Mouse (Mus musculus): Measurements from ENCODE around the gene Angptl4.
"Not testable (repeated sequence)": the region's sequence is repeated elsewhere in the genome, so short reads cannot be mapped to it uniquely, and the experiment has no call there.

Angptl4 gene

DNA sequence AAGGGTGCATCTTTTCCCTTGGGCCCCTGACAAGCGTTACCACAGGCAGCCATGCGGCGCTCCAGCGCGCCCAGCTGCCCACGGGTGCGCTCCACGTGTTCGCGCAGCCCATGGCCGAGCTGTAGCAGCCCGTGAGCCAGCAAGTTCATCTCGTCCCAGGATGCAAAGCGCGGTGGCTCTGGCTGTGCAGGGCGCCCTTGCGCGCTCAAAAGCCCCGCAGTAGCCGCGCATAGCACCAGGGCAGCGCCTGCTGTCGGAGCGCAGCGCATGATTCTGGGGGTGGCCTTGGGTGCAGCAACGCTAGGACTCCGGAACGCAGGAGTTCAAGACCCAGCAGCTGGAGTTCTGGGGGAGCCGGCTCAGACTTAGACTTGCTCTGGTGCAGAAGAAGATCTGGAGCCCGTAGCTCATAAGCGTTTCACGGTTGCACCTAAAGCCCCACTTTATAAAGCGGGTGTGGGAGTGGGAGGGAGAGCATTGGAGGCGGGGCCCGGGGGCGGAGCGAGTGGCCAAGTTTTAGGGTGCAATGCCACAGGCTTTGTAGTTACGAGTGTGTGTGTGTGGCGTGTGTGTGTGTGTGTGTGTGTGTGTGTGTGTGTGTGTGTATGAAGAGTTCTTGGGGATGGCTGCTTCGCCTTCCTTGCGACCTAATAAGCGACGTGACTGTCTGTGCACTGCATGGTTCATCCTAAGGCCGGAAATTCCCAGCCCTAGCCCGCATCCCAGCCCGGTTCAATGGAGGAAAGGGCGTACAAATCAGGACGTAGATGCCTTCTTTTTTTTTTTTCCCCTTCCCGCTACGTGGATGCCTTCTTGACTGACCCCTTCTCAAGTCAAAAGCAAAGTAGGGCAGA, at the start of gene Angptl4:
Gene Angptl4, minus strand, starts transcription at position 707 of the 854 bp plus-strand sequence.
- peak; percentile 25 for DNase-seq (ENCODE audit: low spot score)

DNA sequence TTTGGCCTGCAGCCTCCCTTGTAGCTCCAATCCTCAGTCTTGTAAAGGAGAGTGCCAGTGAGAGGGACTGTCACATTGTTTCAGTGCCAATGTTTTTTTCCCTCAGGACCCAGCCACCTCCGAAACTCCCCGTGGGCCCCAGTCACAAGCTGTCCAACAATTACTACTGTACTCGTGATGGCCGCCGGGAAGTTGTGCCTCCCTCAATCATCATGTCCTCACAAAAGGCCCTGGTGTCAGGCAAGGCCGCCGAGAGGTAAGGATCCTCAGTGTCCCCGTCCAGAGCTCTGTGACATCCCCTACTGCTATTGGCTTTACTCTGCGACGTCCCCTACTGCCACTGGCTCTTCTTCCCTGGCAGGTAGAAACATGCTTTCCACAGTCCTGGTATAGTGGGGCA, 47.9 kb upstream of the Angptl4 start:
- DNase-seq (ENCODE audit: low spot score) = no peak

DNA sequence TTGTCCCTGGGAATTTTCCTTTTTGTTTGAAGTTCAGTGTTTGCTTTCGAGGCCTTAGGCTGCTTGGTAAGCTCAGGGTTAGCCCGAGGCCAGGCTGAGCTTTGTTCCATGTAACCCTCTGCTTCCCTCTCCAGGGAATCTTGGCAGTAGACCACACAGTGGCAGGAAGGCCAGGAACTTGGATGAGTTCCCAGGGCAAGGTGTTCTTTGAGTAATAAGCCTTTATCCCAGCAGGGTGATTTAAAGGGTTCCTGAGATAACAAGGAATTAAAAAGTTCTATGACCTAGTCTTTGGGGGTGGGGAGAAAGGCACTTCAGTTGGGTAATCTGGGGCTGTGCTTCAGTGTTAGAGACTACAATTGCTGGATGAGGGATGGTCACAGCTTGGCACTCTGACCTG, 47.3 kb upstream of the Angptl4 start:
- no peak for DNase-seq (ENCODE audit: low spot score)

DNA sequence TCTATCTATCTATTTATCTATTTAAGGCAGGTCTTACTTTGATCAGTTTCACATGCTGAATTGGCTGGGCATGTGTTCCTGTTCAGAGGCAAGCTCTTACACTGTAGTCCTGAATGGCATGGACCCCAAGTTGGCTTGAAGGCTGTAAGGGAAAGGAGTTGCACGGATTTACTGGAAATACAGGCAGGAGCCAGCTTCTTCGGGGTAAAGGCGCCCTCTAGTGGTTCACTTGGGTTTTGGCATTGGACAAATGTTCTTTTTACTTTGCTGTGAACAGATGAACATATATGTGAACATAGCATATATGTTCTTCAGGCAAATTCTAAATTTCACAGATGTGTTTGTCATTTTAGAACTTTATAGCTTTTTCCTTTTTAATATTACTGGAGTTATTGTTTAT, 45.2 kb upstream of the Angptl4 start:
- peak; percentile 51 for DNase-seq (ENCODE audit: low spot score)

DNA sequence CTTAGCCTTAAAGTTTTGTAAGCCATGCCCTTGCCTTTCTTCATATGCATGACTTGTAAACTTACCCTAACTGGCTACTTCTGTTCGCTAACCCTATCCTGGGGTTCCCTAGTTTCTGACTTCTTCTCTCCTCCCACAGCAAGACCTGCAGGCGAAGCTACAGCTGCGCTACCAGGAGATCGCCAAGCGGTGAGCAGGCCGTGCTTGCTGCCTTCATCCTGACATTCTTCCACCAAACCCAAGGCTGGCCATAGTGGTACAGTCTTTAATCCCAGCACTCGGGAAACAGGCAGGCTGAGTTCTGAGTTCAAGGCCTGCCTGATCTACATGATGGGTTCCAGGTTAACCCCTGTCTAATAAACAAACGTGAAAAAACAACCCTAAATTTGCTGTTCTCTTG, 43.8 kb upstream of the Angptl4 start:
- DNase-seq (ENCODE audit: low spot score) = no peak

DNA sequence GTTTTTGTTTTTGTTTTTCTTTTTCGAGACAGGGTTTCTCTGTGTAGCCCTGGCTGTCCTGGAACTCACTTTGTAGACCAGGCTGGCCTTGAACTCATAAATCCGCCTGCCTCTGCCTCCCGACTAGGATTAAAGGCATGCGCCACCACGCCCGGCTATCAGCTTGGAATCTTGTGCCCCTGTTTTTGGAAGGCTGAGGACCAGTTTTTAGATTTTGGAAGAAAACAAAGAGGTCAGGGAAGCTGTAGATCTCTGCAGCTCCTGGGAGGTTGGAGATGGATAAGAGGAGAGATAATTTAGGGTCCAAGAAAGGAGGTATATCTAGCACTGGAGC, 43.3 kb upstream of the Angptl4 start:
- DNase-seq (ENCODE audit: low spot score) = not testable (repeated sequence)

DNA sequence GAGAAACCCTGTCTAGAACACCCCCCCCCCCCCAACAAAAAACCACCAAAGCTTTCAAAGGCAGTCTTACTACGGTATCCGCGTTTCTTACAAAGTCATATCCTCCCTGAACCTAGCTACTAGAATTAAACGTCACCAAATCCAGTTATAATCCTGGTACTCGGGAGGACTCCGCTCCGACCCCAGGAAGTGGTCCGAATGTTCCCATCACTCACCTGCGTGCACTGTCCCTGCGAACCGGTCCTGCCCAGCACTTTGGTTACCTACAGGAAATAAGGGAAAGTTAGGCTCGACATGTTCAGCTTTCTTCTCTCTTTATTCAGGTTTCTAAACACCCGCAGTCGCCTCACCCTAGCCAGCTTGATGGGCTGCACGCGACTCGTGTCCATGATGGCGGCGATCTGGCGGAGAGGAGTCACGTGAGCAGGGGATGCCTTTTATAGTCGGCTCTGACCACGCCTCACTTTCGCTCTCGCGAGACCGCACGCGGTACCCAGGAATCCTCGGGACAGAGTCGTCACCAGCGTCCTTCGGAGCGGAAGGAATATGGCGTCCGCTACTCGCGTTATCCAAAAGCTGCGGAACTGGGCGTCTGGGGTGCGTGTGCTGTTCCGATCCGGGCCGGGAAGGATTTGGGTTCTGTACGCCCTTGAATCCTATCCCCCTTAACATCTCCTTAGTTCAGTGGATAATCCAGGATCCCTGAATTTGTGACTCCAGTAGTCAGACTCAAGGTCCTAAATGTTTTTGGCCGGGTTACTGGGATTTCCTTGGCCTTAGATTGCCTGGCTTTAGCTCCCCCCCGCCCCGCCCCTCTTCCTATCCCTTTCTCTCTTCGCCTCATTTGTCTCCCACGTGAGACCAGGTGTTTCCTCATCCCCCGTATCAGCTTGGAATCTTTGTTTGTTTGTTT, 42.7 kb upstream of the Angptl4 start, which contains the start of the genes Rps28 and Ndufa7:
Gene Rps28, minus strand, starts transcription at position 479 of the 913 bp plus-strand sequence.
Gene Ndufa7, plus strand, starts transcription at position 489 of the 913 bp plus-strand sequence.
- peak; percentile 95 for DNase-seq (ENCODE audit: low spot score)

DNA sequence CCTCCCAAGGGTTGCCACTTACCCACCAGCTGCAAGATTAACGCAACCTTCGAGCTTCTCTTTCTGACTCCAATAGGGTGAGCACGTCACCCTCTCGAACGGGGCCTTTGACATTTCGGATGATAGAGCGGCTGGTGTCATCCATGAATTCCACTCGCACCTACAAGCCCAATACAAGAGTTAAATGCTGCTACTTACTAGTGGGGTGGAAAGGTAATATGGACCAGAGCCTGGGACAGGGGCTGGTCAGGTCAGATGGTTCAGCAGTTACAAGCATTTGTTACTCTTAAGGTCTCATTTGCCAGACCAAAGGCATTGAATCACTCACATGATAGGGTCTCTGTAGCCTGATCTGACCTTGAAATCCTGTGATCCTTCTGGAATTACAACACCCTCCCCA, 41.5 kb upstream of the Angptl4 start:
- DNase-seq (ENCODE audit: low spot score) = not testable (repeated sequence)

DNA sequence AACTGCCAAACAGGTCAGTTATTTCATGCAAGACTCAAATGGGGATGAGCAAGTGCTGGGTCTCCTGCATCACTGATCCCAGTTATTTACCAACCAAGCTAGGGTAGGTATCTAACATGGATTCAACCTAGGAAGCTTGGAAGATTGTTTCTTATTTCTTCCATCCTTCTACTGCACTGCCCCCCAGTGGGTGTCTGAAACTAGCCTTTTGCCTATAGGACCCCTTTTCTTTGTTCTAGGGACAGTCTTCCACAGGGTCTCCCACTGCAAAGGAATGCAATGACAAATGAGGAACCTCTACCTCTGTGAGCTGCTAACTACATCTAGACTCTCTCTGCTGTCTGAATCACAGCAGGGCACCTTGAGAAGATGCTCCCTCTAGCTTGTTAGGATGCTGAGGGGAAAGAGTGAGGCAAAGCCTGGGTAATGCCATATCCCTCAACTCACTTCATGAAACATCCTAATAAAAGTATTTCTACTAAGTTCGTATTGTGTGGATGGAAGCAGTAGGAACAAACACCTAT, 40.9 kb upstream of the Angptl4 start:
- no peak for DNase-seq (ENCODE audit: low spot score)

DNA sequence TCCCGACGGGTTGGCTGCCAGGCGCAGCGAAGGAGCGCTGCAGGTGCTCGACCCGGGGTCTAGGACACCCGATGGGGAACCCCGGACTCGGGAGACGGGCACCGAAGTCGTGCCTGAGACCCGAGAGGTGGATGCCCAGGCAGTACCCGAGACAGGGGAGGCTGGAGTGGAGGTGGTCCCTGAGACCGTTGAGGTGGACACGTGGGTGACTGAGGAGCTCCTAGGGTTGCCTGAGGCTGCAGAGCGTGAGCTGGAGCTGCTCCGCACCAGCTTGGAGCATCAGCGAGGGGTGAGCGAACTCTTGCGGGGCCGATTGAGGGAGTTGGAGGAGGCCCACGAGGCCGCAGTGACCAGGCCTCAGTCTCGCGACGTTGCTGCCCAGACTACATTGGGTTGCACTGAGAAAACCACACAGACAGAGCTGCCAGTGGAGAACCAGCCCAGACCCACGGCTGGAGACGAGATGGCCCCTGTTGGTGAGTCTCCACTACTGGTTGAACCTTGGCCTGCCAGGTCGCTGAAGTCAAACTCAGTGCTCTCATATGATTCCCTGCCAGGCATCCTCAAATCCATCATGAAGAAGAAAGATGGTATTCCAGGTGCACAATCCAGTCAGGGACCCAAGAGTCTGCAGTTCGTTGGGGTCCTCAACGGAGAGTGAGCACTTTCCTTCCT, 36.5 kb upstream of the Angptl4 start:
- no peak for DNase-seq (ENCODE audit: low spot score)

DNA sequence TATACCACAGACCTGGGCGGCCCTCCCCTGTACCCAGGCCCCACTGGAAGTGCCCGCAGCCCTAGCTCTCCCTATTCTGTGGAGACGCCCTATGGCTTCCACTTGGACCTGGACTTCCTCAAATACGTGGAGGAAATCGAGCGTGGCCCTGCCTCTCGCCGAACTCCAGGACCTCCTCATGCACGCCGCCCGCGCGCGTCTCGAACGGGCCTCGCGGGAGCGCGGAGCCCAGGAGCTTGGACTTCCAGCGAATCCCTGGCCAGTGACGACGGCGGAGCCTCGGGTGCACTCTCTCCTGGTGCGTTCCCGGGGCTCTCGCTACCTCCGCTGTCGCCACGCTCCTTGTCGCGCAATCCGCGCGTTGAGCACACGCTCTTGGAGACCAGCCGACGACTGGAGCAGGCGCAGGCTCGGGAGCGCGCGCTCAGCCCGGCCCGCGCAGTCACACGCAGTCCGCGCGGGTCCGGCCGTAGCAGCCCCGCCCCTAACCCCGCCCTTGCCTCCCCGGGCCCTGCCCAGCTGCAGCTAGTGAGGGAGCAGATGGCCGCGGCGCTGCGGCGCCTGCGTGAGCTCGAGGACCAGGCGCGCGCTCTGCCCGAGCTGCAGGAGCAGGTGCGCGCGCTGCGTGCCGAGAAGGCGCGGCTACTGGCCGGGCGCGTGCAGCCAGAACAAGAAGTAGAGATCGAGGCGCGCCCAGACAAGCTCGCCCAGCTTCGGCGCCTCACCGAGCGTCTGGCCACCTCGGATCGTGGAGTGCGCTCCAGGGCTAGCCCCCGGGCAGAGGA, 35.7 kb upstream of the Angptl4 start:
- peak; percentile 86 for DNase-seq (ENCODE audit: low spot score)

DNA sequence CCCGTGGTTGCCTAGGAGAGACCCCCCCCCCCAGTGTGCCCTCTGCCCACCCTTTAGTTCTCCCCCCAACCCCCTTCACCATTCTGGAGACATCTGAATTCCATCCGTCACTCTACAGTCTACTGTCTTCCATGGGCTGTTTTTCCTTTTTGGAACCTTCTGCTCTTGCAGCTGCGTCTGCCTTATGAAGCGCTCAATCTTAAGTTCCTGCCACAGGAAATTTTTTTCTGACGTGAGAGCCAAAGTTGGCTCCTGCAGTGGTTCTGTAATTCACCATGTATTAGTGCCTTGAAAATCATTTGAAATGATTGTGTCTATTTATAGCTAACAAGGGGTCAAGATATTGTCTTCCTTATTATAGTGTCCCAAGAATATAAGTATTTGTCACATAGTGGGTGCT, 35.0 kb upstream of the Angptl4 start:
- no peak for DNase-seq (ENCODE audit: low spot score)

DNA sequence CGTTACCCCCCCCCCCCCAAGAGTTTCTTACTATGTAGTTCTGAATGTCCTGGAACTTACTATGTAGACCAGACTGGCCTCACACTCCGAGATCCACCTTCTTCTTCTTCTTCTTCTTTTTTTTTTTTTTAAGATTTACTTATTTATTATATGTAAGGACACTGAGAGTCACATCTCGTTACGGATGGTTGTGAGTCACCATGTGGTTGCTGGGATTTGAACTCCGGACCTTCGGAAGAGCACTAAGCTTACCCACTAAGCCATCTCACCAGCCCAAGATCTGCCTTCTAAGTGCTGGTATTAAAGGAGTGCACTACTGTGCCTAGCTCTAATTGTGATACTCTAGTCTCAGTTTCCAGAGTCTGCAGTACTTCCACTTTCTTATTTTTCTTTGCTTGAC, 33.8 kb upstream of the Angptl4 start:
- no peak for DNase-seq (ENCODE audit: low spot score)

DNA sequence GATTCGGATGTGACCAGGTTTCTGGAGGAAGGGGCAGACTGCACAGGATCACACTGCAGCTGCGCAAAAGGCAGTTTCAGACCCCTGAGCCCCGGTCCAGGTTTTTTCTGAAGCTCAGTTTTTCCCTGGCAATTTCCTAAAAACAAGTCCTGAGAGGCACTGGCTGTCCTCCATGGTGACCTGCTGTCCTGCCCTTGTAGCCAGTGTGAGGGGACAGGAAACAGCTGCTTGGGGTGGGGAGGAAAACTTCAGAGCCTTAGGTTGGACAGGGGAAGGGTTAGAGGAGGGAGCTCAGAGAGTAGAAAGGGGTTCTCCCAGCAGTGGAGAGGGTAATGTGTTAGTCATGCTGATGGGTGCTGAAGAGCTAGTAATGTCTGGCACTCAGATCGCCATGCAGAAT, 31.4 kb upstream of the Angptl4 start:
- no peak for DNase-seq (ENCODE audit: low spot score)

DNA sequence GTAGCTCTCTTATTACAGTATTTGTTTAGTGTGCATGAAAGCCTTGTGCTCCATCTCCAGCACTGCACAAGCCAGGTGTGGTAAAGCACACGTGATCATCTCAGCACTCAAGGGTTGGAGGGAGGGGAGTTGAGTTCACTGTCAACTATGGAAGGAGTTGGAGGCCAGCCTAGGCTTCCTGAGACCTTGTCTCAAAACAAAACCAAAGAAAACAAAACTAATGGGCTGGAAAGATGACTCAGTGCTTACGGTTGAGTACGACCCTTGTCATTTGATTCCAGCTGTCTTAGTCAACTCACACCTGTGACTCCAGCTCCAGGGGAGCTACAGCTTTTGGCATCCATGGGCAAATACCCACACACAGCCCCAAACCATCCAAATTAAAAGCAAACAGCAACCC, 30.8 kb upstream of the Angptl4 start:
- DNase-seq (ENCODE audit: low spot score) = no peak

DNA sequence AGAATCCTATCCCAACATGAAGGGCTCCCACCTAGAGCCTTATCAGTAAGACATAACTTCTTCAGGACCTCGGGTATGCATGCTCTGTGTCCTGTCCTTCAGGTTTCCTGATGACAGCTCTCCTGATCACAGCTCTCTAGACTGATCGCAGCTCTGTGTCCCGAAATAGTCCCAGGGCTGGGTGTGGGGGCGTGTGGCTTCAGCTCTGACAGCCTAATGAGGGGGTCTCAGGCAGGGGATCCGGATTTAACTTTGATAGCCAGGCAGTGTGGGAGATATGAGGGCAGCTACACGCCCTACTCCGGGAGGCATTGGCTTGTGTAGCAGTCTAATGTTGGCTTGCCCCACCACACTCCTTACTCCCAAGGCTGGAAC, 29.5 kb upstream of the Angptl4 start:
- no peak for DNase-seq (ENCODE audit: low spot score)

DNA sequence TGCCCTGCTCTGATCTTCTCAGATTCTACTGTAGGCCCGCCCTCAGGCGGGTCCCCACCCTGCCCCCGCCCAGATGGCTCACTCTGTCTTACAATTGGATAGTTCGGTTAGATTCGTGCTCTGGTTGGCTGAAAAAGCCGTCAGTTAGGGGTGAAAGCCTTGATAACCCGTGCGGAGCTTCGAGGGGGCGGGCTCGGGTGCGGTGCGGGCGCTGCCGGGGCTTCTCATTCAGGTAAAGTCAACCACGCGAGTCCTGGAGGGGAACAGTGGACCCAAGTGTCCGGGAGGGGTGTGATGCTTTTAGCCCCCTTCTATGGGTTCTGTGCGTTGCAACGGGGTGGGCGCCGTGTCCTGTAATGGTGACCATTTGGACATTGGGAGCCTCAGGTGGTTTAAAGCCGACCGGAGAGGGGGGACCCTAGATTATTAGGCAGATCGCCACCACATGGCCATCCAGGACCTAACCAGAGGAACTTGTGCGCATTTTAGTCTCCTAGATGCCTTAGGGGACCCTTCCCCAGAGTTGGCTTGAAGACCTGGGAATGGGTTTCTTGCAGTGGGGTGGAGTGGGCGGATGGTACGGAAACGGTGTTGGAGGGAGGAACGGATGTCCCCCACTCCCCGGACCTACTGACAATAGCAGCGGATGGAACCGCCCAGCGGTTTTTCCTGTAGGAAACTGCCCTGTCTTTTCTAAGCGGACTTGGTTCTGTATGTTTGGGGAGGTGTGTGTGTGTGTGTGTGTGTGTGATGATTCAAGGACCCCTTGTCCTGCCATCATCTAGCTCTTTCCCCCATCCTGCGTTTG, 28.9 kb upstream of the Angptl4 start, which contains the start of gene Kank3:
Gene Kank3, plus strand, starts transcription at position 186 of the 808 bp plus-strand sequence.
- peak; percentile 84 for DNase-seq (ENCODE audit: low spot score)

DNA sequence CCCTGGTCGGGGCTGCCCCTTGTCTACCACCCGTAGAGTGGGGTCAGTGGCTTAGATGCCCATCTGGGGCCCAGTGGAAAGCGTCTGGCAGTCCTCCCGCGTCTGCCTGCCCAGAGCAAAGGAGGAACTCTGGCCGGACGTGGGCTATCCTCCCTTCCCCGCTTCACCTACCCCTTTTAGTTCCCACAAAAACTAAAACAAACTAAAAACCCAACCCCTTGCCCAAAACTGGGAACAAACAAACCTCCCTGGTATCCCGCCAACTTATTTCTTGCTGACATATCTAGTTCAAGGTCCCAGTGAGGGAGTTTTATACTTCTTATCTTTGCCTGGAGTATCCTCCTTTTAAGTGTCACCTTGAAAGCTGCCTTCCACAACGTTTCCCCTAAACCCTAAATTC, 26.6 kb upstream of the Angptl4 start:
- DNase-seq (ENCODE audit: low spot score) = no peak

DNA sequence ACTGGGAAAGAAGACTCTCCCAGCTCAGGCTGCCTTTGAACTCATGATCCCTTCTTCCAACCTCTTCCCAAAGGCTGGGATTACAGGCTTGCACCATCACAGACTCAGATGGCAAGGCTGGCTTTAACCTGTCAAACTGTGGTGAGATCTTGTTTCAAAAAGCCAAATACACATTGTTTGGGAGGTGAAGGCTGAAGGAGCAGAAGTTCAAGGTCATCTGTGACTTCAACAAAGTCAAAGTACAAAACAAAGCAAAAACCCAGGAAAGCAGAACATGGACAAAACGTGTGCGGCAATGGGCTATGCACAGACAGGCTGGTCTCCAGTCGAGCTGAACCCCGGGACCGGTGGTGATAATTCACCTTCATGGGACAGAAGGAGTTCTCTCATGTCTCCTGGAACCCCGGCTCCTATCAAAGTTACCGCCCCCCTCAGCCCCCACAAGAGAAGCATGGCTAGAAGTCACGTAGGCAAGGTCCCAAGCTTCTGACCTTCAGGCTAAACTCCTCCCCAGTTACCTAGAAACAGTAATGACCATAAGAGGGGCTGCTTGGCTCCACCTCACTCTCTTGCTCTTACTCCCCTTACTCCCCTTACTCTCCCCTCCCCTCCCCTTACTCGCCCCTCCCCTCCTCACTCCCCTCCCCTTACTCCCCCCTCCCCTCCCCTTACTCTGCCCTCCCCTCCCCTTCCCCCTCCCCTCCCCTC, 25.7 kb upstream of the Angptl4 start:
- DNase-seq (ENCODE audit: low spot score) = no peak

DNA sequence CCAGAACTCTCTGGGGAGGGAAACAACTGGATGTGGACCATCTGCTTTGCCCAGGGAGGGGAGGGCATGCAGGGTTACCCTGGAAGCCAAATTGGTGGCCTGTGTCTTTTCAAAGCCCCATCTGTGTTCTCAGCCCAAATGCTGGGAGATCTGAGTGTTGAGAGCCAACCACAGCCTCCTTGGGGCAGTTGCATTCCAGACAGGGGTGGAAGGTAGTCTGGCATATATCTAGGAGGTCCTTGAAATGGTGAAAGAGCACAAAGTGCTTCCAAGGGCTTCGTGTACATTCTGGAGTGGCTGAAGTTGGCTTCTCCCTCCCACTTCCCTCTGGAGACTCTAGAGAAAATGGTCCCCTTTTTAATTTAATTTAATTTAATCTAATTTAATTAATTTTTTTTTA, 23.1 kb upstream of the Angptl4 start:
- DNase-seq (ENCODE audit: low spot score) = no peak
